Mouse (Mus musculus) G1E (cell line): ENCODE data around the gene Aurkaip1. TPM values are rescaled to one million over a fixed set of nuclear protein-coding genes. Genes with fewer than 3 reads are reported as not detected.

Experiments
- ATAC-seq: 2 replicates; pipeline ENCODE4 v1.8.0; 2016; ENCODE audit warnings: mild to moderate bottlenecking; ENCODE audit not compliant: insufficient number of reproducible peaks, poor library complexity, low FRiP score, severe bottlenecking; ENCODE audit errors: extremely low read depth
- DNase-seq: peaks from one replicate; pipeline ENCODE4 v3.0.0; 2012; ENCODE audit warnings: low spot score
- H3K27me3 ChIP-seq: 2 replicates; pipeline ENCODE4 v1.6.1; 2012; ENCODE audit warnings: mild to moderate bottlenecking, low read length, inconsistent platforms; ENCODE audit not compliant: insufficient read depth
- H3K36me3 ChIP-seq: replicated peaks from 2 replicates; pipeline ENCODE3; 2012; ENCODE audit warnings: mild to moderate bottlenecking, inconsistent platforms
- H3K4me1 ChIP-seq: 2 replicates; pipeline ENCODE4 v1.6.1; 2012; ENCODE audit warnings: low read depth, low read length, inconsistent platforms, mixed read lengths; ENCODE audit not compliant: insufficient read depth
- H3K4me3 ChIP-seq: 2 replicates; pipeline ENCODE4 v1.5.1; 2012; ENCODE audit warnings: low read depth, mild to moderate bottlenecking, inconsistent platforms, low read length, moderate library complexity, mixed read lengths
- H3K9me3 ChIP-seq: replicated peaks from 2 replicates; pipeline ENCODE4 v1.6.1; 2012; ENCODE audit warnings: inconsistent platforms
- CTCF ChIP-seq: IDR thresholded peaks from 2 replicates; pipeline ENCODE4 v1.5.1; 2012; ENCODE audit warnings: low read depth, low read length, inconsistent platforms, mixed read lengths
- GATA1 ChIP-seq: IDR thresholded peaks from 2 replicates; pipeline ENCODE4 v1.6.1; 2012; ENCODE audit warnings: borderline replicate concordance, low read length, inconsistent platforms, mixed read lengths
- GATA2 ChIP-seq: IDR thresholded peaks from 2 replicates; pipeline ENCODE4 v1.6.1; 2012; ENCODE audit warnings: low read depth, low read length, inconsistent platforms, borderline replicate concordance
- POLR2AphosphoS5 ChIP-seq: IDR thresholded peaks from 2 replicates; pipeline ENCODE4 v1.6.1; 2012; ENCODE audit warnings: low read depth, low read length, inconsistent platforms; ENCODE audit not compliant: insufficient replicate concordance
- TAL1 ChIP-seq: conservative IDR thresholded peaks from 2 replicates; pipeline ENCODE4 v1.6.1; 2012; ENCODE audit warnings: low read depth, low read length, inconsistent platforms, mixed read lengths
- polyA plus RNA-seq: library from polyadenylated mRNA; stranded (reverse); fragments of >175 nt; gene quantifications from 2 replicates; pipeline ENCODE4 v1.2.3, GENCODE M21; 2012
- total RNA-seq, 2 experiments: library from RNA; stranded (forward) in 1 of 2; stranded (reverse) in 1 of 2; fragments of 200-1000 nt in 1 of 2; fragments of >200 nt in 1 of 2; fragmentation: Nextera tagmentation in 1 of 2; gene quantifications; 2 replicates each; pipeline ENCODE4 v1.2.3; 2014 to 2017

Gene Aurkaip1
- total and polyA plus RNA-seq, 3 experiments, result 155 to 293 (median 160) TPM

DNA sequence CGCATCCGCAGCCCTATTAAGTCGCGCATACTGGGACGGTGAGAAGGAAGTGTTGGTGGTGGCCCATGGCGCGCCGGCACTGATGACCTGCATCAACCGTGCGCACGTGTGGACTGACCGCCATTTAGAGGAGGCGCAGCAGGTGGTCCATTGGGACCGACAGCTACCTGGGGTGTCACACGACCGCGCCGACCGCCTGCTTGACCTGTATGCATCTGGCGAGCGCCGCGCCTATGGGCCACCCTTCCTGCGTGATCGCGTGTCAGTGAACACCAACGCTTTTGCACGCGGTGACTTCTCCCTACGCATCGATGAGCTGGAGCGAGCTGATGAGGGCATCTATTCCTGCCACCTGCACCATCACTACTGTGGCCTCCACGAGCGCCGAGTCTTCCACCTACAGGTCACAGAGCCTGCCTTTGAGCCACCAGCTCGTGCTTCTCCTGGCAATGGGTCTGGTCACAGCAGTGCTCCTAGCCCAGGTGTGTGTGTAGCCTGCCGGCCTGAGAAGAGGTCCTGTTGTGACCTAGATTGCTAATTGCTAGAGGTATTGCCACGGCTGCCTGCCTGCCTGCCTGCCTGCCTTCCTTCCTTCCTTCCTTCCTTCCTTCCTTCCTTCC, 10.7 kb downstream of the Aurkaip1 start:
- ATAC-seq, result no peak
- no peak overlapping the region; the same call in 1 of the 2 replicates for H3K4me3 ChIP-seq
- H3K4me1 ChIP-seq, result peaks cover 31% of the 10 kb centered on the region

DNA sequence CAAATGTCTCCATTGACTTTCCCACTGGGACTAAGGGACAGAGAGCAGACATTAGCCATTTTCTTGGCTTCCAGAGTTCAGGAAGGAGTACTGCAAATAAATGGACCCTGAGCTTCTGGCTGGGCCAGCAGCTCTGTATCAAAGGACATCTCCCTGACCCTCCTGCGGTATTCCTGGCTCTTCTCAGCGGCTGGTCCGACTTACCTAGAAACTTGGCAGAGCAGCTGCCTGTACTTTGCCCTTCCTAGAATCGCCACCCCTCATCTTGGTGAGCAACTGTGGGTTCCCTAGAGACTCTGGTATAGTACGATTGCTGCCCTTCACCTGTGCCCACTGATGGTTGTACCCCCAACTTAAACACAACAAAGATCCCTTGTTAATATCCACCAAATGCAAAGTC, 12.2 kb downstream of the Aurkaip1 start:
- DNase-seq (no peak), ATAC-seq (no peak)
- H3K4me3 ChIP-seq, result no peak overlapping the region
- H3K4me1 ChIP-seq, result peaks cover 42% of the 10 kb centered on the region
- H3K9me3 ChIP-seq, result peaks cover 5% of the 10 kb centered on the region; the same call in 1 of the 2 replicates
- no peaks in the 10 kb centered on the region for H3K36me3 ChIP-seq
- TF ChIP-seq TAL1, result no peak
- no peak for TF ChIP-seq GATA1
- no peak for TF ChIP-seq GATA2
- H3K27me3 ChIP-seq, result peaks cover 33% of the 10 kb centered on the region

More for the DNA sequence above, 10.7 kb downstream of the Aurkaip1 start:
- peaks cover 5% of the 10 kb centered on the region; the same call in 1 of the 2 replicates for H3K9me3 ChIP-seq
- no peak for DNase-seq
- no peak for TF ChIP-seq GATA2
- no peak for TF ChIP-seq TAL1
- TF ChIP-seq GATA1, result no peak
- TF ChIP-seq POLR2AphosphoS5, result no peak
- TF ChIP-seq CTCF, result no peak
- no peaks in the 10 kb centered on the region for H3K36me3 ChIP-seq
- peaks cover 33% of the 10 kb centered on the region for H3K27me3 ChIP-seq

DNA sequence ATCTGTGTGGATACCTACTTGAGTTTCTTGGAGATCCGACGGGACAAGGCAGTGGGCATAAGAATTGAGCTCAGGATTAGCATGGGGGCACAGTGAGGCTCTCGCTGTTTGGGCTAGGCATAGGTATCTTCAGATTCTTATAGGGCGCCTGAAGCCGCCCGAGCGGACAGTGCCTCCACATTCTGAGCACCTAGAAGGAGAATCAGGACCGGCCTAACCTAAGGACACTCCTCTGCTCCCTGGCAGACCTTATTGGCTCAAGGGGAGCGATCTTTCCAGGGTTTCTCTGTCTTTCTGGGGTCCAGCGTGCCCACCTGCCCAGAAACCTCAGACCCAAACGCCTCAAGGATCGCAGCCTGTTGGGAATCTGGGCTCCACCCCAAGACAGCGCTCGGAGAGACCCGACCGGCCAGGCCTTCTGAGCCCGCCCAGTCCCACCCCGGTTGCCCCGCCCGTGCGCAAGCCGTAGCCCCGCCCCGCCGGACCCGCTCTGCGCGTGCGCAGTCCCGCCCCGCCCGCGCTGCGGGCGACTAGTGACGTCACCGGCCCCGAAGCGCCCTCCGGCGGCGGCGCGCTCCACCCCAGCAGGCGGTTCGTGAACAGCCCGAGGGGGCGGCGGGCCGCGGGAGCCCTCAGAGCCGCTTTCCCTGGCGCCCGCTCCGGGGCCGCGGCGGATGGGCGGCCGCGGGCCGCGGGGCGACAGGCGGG, 16.0 kb downstream of the Aurkaip1 start, which contains the start of gene Dvl1:
Gene Dvl1 (plus strand): TSS at position 532 of the 708 bp plus-strand sequence.
- Histone ChIP-seq H3K36me3 (peaks cover 36% of the 10 kb centered on the region), H3K4me3 (peak within 1 kb of the TSS; percentile 91), H3K27me3 (peaks cover 7% of the 10 kb centered on the region), H3K9me3 (no peaks in the 10 kb centered on the region), H3K4me1 (peaks cover 48% of the 10 kb centered on the region)
- peak; percentile 74 for ATAC-seq
- peak; percentile 90 for DNase-seq
- no peak for TF ChIP-seq GATA2
- TF ChIP-seq CTCF, result no peak
- TF ChIP-seq POLR2AphosphoS5, result no peak
- no peak for TF ChIP-seq TAL1
- no peak for TF ChIP-seq GATA1

DNA sequence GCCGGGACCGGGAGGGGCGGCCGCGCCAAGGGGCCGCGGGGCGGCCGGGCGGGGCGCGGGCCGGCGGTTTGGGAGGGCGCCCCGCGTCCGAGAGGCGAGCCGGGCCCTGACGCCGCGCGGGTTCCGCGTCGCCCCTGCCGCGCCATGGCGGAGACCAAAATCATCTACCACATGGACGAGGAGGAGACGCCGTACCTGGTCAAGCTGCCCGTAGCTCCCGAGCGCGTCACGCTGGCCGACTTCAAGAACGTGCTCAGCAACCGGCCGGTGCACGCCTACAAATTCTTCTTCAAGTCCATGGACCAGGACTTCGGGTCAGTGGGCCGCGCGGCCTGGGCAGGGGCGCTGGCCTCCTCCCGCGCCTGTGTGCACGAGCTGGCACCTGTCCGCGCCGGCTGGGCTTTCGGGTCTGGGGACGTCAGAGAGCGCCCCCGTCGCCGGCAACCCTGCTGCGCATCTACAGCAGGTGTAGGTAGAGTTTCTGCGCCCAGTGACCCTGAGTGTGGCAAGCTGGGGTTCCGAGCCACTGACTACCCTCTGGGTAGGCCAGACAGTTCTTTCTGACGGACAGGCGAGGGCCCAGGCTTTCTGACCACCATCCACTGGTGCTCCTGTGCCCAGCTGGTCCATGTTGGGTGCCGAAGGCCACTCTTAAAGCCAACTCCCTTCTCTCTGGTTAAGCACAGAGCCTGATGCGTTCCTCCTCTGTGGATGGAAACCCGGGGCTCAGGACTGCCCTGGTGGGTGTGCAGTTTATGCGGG, 16.7 kb downstream of the Aurkaip1 start:
- ATAC-seq (no peak), DNase-seq (peak; percentile 34)
- peak overlapping the region; percentile 91 for H3K4me3 ChIP-seq
- H3K27me3 ChIP-seq, result peaks cover 2% of the 10 kb centered on the region; the same call in 1 of the 2 replicates
- TF ChIP-seq POLR2AphosphoS5 (no peak), GATA2 (no peak), TAL1 (no peak), GATA1 (no peak), CTCF (no peak)
- H3K9me3 ChIP-seq, result no peaks in the 10 kb centered on the region
- H3K4me1 ChIP-seq, result peaks cover 48% of the 10 kb centered on the region
- peaks cover 44% of the 10 kb centered on the region for H3K36me3 ChIP-seq

DNA sequence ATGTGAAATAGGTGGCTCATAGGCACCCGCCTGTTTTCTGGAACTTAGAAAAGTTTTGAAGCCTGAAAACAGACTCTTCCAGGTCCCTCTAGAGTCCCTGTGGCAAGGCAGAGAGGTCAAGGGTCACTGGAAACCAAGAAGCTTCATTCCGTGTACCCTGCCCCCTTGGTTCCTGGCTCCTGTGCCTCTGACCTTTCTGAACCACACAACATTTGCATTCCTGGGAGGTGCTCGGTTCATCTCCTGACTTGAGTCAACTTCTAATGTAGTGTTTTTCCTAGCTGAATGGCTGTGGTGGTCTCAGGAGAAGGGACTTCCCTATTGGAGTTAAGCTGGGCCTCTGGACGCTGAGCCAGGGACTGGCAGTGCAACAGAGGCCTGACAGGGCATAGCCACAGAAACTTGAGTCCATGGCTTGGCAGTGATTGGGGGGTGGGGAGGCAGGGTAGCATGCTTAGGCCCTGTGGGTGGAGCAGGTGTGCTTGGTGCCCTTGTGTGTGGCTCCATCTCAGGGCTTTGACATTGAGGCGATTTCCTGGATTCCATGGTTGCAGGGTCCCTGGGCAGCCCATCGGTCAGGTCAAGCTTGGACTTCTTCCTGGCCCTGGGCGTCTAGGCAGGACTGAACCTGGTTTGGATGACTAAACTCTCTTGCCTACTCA, 17.5 kb downstream of the Aurkaip1 start:
- no peak for ATAC-seq
- H3K27me3 ChIP-seq, result no peaks in the 10 kb centered on the region
- H3K9me3 ChIP-seq, result no peaks in the 10 kb centered on the region
- no peak for TF ChIP-seq CTCF
- no peak for TF ChIP-seq TAL1
- no peak for TF ChIP-seq GATA2
- no peak for TF ChIP-seq GATA1
- no peak for TF ChIP-seq POLR2AphosphoS5
- peaks cover 48% of the 10 kb centered on the region for H3K4me1 ChIP-seq
- H3K4me3 ChIP-seq, result peak overlapping the region; percentile 91
- peaks cover 52% of the 10 kb centered on the region for H3K36me3 ChIP-seq
- DNase-seq, result no peak

DNA sequence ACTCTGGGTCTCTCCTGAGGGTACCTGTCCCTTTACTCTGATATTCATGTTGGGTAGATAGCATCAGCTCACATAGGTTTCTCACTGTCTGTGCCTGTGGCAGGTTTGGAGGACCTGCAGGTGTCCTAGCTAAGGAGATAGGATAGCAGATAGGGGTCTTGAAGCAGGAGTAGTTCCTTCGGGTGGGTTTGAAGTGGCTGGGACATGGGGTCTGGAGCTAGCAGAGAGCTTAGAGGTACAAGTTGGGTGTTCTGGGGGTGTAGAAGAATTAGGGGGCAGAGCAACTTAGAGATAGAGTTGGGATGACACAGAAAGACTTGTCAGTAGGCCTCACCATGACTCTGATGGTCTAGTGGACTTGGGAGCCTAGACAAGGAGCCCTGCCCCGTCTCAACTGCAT, 18.3 kb downstream of the Aurkaip1 start:
- Histone ChIP-seq H3K9me3 (no peaks in the 10 kb centered on the region), H3K36me3 (peaks cover 60% of the 10 kb centered on the region), H3K27me3 (no peaks in the 10 kb centered on the region), H3K4me1 (peaks cover 48% of the 10 kb centered on the region), H3K4me3 (no peak overlapping the region)
- no peak for ATAC-seq
- DNase-seq, result no peak
- TF ChIP-seq GATA1, result no peak
- TF ChIP-seq CTCF, result no peak
- TF ChIP-seq GATA2, result no peak
- TF ChIP-seq POLR2AphosphoS5, result no peak
- no peak for TF ChIP-seq TAL1
